Mouse (Mus musculus): ENCODE measurements around the gene Lgsn.

DNA sequence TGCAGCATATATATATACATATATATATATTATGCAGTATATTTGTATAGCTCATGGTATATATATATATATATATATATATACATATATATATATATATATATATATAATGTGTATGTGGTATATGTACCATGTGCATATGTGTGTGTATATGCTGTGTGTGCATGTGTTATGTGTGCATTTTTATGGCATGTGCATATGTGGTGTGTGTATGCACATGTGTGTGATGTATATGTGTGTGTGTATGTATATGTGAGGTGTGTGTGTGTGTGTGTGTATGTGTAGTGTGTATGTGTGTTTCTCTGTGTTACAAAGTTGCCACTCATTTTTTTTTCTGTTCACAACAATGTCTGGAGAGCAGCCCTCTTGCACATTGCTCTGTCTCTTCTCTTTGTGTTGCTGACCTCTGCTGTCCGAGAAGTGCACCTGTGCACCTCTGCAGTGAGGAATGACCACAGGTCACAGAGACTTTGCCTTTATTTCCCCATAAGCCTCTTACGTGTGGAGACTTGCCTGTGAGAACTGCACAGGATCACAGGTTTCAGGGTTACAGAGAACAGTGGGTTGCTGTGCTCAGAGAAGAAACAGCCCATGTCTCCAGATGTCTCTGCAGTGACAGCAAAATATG, 23.3 kb upstream of the Lgsn start:
- TF ChIP-seq GATA1 (IDR thresholded peaks at IDR 0.05; ENCODE audit: low read length) (no peak), TAL1 (IDR thresholded peaks at IDR 0.05; ENCODE audit: low read length) (no peak)

Measured in erythroblast, embryonic 14.5 days (primary cell).